Mouse (Mus musculus) c-Kit-positive CD71-positive TER-119-positive erythroid progenitor cells, embryonic 14.5 days (primary cell): ENCODE data around the gene Akap10.
"Not testable (repeated sequence)": the region's sequence is repeated elsewhere in the genome, so short reads cannot be mapped to it uniquely, and the experiment has no call there.

ENCODE experiments used
- DNase-seq: peaks from one replicate; pipeline ENCODE4 v3.0.0-alpha.2; 2013; ENCODE audit warnings: low spot score

Gene Akap10

DNA sequence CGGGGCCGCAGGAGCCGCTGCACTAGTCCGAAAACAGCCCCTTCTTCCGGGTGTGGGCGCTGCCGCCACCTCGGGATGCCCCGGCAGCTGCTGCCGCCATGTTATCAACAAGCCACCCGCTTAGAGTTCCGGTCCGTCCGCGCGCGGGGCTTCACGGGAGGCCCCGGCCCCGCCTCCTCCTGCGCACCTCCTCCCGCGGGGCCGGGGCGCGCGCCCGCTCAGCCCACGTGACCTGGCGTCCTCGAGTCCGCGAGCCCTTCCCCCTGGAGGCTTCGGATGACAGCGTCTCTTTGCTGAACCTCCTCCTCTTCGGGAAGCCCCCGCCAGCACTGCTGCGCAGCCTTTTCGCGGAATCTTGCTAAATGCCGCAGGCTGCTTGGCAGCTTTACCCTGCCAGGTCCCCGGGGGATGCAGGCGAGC, at the start of gene Akap10:
Akap10 (minus strand) TSS at position 155 of the 420 bp plus-strand sequence.
- DNase-seq = peak; percentile 93

GRCm38 (mm10) chr11:61975783-61976182, 45.7 kb upstream of the Akap10 start:
- DNase-seq = peak; percentile 49

DNA sequence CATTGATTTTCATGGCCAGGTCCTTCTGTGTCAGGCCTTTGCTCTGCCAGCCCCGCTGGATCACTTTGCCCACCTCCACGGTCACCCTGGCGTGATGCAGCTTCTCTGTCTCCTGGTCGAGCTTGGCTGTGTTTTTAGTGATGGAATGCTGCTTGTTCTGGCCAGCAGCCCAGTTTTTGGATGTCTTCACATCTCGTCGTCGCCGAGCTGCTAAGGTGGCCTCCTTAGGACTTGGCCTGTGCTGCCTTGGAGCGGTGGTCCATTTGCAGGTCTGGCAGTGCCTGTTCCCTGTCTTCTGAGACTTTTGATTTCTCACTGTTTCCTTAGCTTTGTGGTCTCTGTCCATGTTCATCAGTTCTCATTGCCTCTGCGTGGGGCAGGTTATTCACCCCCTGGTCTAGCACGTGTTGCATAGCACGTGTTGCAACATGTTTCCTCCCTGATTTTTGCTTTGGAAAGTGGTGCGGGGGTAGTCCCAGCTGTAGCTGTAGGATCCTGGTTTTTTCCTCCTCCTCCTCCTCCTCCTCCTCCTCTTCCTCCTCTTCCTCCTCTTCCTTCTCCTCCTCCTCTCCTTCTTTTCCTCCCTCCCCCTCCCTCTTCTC, 44.2 kb upstream of the Akap10 start:
- DNase-seq = no peak

GRCm38 (mm10) chr11:61971441-61972221, 41.6 kb upstream of the Akap10 start:
- no peak for DNase-seq

GRCm38 (mm10) chr11:61970901-61971300, 40.8 kb upstream of the Akap10 start:
- no peak for DNase-seq

DNA sequence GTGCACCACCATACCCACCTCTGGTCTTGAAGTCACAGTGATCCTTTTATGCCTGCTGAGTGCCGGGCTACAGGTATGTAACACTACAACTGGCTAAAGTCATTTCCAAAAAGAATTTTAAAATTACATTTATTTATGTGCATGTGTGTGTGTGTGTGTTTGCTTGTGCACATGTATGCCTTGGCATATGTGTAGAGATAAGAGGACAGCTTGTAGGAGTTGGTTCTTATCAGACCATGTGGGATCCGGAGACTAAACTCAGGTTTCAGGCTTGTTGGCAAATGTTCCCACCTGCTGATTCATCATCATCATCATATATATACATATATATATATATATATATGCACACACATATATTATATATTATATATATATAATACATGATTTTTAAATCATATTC, 38.8 kb upstream of the Akap10 start:
- peak; percentile 57 for DNase-seq

- DNase-seq = no peak
Measured at GRCm38 (mm10) chr11:61967034-61967433, 37.0 kb upstream of the Akap10 start.

DNA sequence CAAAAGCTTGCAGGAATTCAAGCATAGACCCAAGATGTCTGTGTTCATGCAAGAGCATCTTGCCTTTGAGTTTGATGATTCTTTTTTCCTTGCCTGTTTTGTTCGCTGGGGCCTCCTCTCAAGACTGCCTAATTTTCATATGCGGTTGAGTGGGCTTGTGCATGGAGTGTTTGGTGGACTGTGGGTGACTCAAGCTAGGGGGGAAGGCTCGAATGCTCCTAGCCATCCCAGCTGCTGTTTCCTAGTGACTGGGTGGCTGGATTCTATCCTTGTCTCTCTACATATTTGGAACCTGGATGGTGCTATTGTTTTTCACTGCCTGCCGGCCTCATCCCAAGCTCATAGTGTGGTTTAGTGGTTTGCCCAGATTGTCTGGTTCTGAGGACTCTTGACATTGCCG, 34.6 kb upstream of the Akap10 start:
- no peak for DNase-seq

DNA sequence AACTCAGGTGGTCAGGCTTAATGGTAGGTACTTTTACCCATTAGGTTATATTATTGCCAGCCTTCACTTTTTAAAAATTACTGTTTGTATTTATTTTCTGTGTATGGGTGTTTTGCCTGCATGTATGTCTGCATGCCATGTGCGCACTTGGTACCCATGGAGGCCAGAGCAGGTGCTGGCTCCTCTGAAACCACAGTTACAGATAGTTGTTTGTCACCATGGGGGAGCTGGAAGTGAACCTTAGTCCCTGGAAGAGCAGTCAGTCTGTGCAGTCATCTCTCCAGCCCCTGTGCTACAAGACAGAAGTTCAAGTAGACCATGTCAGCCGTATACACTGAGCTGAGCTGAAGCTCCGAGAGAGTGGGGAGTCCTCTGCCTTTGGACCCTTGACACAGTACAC, 33.1 kb upstream of the Akap10 start:
- no peak for DNase-seq

GRCm38 (mm10) chr11:61962684-61963083, 32.6 kb upstream of the Akap10 start:
- DNase-seq = no peak

- DNase-seq = peak; percentile 57
Measured at GRCm38 (mm10) chr11:61960096-61960495, 30.0 kb upstream of the Akap10 start.

DNA sequence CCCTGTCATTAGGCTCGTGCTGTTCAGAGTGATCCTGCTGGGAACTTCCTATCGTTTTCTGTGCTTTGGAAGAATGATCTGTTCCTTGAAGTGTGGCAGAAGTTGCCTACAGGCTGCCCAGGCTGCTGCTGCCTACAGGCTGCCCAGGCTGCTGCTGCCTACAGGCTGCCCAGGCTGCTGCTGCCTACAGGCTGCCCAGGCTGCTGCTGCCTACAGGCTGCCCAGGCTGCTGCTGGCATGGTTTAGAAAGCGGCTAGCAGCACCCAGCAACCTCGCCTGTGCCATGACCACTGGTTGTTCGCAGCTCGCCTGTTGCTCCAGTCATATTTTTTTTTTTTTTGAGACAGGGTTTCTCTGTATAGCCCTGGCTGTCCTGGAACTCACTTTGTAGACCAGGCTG, 28.7 kb upstream of the Akap10 start:
- not testable (repeated sequence) for DNase-seq

DNA sequence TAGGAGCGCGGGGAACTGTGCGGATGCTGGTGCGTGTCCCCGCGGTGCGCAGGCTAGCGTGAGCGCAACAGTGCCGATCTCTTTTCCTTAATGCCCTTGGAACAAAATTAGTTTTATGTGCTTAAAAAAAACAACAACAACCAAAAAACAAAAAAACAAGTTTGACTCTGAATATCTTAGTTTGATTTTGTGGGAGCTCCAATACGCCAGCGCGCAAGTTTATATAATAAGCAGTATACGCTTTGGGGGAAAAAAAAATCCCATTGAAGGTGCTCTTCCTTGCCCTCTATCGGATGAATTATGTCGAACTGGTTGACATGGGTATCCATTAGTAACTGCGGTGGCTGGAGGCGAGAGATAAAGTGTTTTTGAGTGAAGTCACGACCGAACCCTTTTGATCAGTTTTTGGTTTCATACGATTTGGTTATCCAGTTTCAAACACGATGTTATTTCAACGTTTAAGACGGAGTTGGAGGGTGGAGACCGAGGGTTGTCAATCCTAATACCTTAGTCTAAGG, 27.3 kb upstream of the Akap10 start:
- peak; percentile 95 for DNase-seq

- DNase-seq = peak; percentile 89
Measured at GRCm38 (mm10) chr11:61956572-61957295, 26.7 kb upstream of the Akap10 start, which contains the start of gene Specc1. Specc1 (plus strand) TSS chr11:61956763.

GRCm38 (mm10) chr11:61955951-61956350, 25.9 kb upstream of the Akap10 start:
- DNase-seq = no peak

- DNase-seq = no peak
Measured at GRCm38 (mm10) chr11:61955136-61955535, 25.1 kb upstream of the Akap10 start.

DNA sequence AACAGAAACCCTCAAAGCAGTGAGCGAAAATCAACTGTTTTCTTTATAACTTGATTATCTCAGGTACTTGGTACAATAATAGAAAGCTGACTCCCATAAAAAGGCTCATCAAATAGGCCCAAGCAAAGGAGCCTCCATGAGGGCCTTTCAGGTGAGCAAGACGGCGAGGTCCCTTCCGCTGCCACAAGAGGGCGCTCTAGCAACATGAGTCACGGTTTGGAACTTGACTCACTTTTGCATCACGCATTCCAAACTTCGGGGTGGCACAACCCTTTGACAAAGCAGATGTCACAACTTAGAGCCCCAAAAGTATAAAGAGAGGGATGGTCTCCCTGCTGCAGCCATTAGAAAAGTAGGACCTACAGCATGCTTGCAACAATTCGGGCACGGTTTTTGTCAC, 20.6 kb upstream of the Akap10 start:
- DNase-seq = peak; percentile 82

DNA sequence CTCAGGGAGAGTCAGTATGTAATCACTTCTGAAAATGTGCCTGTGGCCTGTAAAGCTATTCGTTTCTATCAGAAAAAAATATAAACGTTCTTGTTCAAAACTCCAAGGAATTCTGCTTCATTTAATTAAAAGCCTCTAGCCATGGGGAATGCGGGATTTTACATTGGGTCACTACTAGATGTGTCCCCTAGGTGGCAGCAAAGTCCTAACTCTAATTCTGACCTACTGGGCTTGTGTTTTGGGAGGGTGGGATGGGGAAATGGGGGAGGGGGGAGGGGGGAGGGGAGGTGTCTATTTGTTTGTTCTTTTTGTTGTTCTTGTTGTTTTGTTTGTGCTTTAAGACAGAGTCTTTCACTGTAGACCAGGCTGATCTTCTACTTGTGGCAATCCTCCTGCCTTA, 19.3 kb upstream of the Akap10 start:
- no peak for DNase-seq

- DNase-seq = no peak
Measured at GRCm38 (mm10) chr11:61946608-61947007, 16.6 kb upstream of the Akap10 start.

GRCm38 (mm10) chr11:61944417-61944816, 14.4 kb upstream of the Akap10 start:
- DNase-seq = no peak

DNA sequence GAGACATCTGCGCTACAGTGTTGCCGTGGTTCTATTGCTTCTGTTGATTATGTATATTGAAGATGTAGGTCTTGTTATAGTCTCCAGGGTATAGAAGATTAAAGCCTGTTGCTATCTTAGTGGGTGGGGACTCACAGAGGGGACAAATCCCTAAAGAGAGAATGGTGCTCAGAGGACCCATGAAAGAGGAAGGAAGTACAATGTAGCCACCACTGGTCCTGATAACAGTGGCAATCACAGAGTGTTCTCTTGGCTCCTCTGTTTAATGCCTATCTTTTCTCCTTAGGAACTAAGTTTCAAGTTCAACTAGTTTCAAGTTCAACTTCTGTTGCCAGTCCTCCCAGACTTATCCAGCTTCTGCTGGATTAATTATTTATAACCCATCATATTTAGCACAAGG, 12.9 kb upstream of the Akap10 start:
- DNase-seq = no peak

GRCm38 (mm10) chr11:61937761-61938160, 7.7 kb upstream of the Akap10 start:
- DNase-seq = no peak
